Mouse (Mus musculus): Measurements from ENCODE around the gene Map3k14. TPM values are rescaled to one million over a fixed set of nuclear protein-coding genes. Genes with fewer than 3 reads are reported as not detected.
"Not testable (repeated sequence)": the region's sequence is repeated elsewhere in the genome, so short reads cannot be mapped to it uniquely, and the experiment has no call there.

The Map3k14 gene
- polyA plus RNA-seq, 1 experiment from 2014 or later: 4.7 TPM

- WGBS: 88% methylated on average over 19 of the region's 19 CpGs
Measured at GRCm38 (mm10) chr11:103230626-103231025, 36.6 kb downstream of the Map3k14 start.

GRCm38 (mm10) chr11:103229608-103230007, 37.7 kb downstream of the Map3k14 start:
- WGBS: 100% methylated on average over 2 of the region's 2 CpGs
- H3K36me3 ChIP-seq (ENCODE audit: control insufficient read depth, insufficient read depth, low read length): peaks cover 20% of the 10 kb centered on the region; the same call in 1 of the 2 replicates
- H3K4me3 ChIP-seq (ENCODE audit: low read length): no peak overlapping the region
- H3K4me2 ChIP-seq (ENCODE audit: low read length): no peak overlapping the region
- ATAC-seq: no peak
- H3K9me3 ChIP-seq (ENCODE audit: control insufficient read depth, low read length): no peaks in the 10 kb centered on the region
- H3K27ac ChIP-seq (ENCODE audit: low read depth, low read length): no peak overlapping the region
- no peak overlapping the region for H3K9ac ChIP-seq (ENCODE audit: low read depth, low read length)
- H3K4me1 ChIP-seq (ENCODE audit: control insufficient read depth, insufficient read depth, low read depth, low read length): no peaks in the 10 kb centered on the region
- H3K27me3 ChIP-seq (replicated peaks; ENCODE audit: control insufficient read depth, insufficient read depth, low read length): no peaks in the 10 kb centered on the region

More at GRCm38 (mm10) chr11:103230626-103231025, 36.6 kb downstream of the Map3k14 start:
- Histone ChIP-seq H3K4me1 (ENCODE audit: control insufficient read depth, insufficient read depth, low read depth, low read length) (no peaks in the 10 kb centered on the region; the same call in 1 of the 2 replicates), H3K27me3 (replicated peaks; ENCODE audit: control insufficient read depth, insufficient read depth, low read length) (no peaks in the 10 kb centered on the region), H3K4me3 (ENCODE audit: low read length) (no peak overlapping the region), H3K36me3 (ENCODE audit: control insufficient read depth, insufficient read depth, low read length) (peaks cover 16% of the 10 kb centered on the region; the same call in 1 of the 2 replicates), H3K27ac (ENCODE audit: low read depth, low read length) (no peak overlapping the region), H3K9ac (ENCODE audit: low read depth, low read length) (no peak overlapping the region), H3K9me3 (ENCODE audit: control insufficient read depth, low read length) (no peaks in the 10 kb centered on the region), H3K4me2 (ENCODE audit: low read length) (no peak overlapping the region)
- ATAC-seq: no peak; the same call in 1 of the 2 replicates

- Histone ChIP-seq H3K4me2 (ENCODE audit: low read length) (no peak overlapping the region), H3K9me3 (ENCODE audit: control insufficient read depth, low read length) (no peaks in the 10 kb centered on the region), H3K4me1 (ENCODE audit: control insufficient read depth, insufficient read depth, low read depth, low read length) (no peaks in the 10 kb centered on the region), H3K27ac (ENCODE audit: low read depth, low read length) (no peak overlapping the region), H3K9ac (ENCODE audit: low read depth, low read length) (no peak overlapping the region), H3K4me3 (ENCODE audit: low read length) (no peak overlapping the region), H3K36me3 (ENCODE audit: control insufficient read depth, insufficient read depth, low read length) (peaks cover 19% of the 10 kb centered on the region), H3K27me3 (replicated peaks; ENCODE audit: control insufficient read depth, insufficient read depth, low read length) (no peaks in the 10 kb centered on the region)
- 65% methylated on average over 18 of the region's 18 CpGs for WGBS
- no peak for ATAC-seq
Measured at GRCm38 (mm10) chr11:103223951-103224456, 43.3 kb downstream of the Map3k14 start.

- H3K36me3 ChIP-seq (ENCODE audit: control insufficient read depth, insufficient read depth, low read length): peaks cover 19% of the 10 kb centered on the region
- 94% methylated on average over 10 of the region's 10 CpGs for WGBS
- no peak overlapping the region for H3K4me2 ChIP-seq (ENCODE audit: low read length)
- no peak for ATAC-seq
- H3K4me1 ChIP-seq (ENCODE audit: control insufficient read depth, insufficient read depth, low read depth, low read length): peaks cover 2% of the 10 kb centered on the region; the same call in 1 of the 2 replicates
- no peak overlapping the region for H3K9ac ChIP-seq (ENCODE audit: low read depth, low read length)
- H3K4me3 ChIP-seq (ENCODE audit: low read length): no peak overlapping the region
- H3K27me3 ChIP-seq (replicated peaks; ENCODE audit: control insufficient read depth, insufficient read depth, low read length): no peaks in the 10 kb centered on the region
- H3K9me3 ChIP-seq (ENCODE audit: control insufficient read depth, low read length): no peaks in the 10 kb centered on the region
- H3K27ac ChIP-seq (ENCODE audit: low read depth, low read length): no peak overlapping the region
Measured at GRCm38 (mm10) chr11:103223444-103223843, 43.8 kb downstream of the Map3k14 start.

GRCm38 (mm10) chr11:103222718-103223117, 44.6 kb downstream of the Map3k14 start:
- WGBS: 97% methylated on average over 4 of the region's 4 CpGs

GRCm38 (mm10) chr11:103221437-103221836, 45.8 kb downstream of the Map3k14 start:
- Histone ChIP-seq H3K9ac (ENCODE audit: low read depth, low read length) (no peak overlapping the region), H3K9me3 (ENCODE audit: control insufficient read depth, low read length) (no peaks in the 10 kb centered on the region), H3K27me3 (replicated peaks; ENCODE audit: control insufficient read depth, insufficient read depth, low read length) (no peaks in the 10 kb centered on the region), H3K4me3 (ENCODE audit: low read length) (no peak overlapping the region), H3K4me2 (ENCODE audit: low read length) (no peak overlapping the region), H3K4me1 (ENCODE audit: control insufficient read depth, insufficient read depth, low read depth, low read length) (peaks cover 5% of the 10 kb centered on the region; the same call in 1 of the 2 replicates), H3K36me3 (ENCODE audit: control insufficient read depth, insufficient read depth, low read length) (peaks cover 12% of the 10 kb centered on the region), H3K27ac (ENCODE audit: low read depth, low read length) (no peak overlapping the region)
- ATAC-seq: no peak
- WGBS: 93% methylated on average over 6 of the region's 6 CpGs

More at GRCm38 (mm10) chr11:103222718-103223117, 44.6 kb downstream of the Map3k14 start:
- not testable (repeated sequence) for H3K9ac ChIP-seq (ENCODE audit: low read depth, low read length); H3K4me1 ChIP-seq (ENCODE audit: control insufficient read depth, insufficient read depth, low read depth, low read length); H3K4me2 ChIP-seq (ENCODE audit: low read length); H3K27ac ChIP-seq (ENCODE audit: low read depth, low read length); H3K4me3 ChIP-seq (ENCODE audit: low read length); ATAC-seq; H3K27me3 ChIP-seq (replicated peaks; ENCODE audit: control insufficient read depth, insufficient read depth, low read length); H3K9me3 ChIP-seq (ENCODE audit: control insufficient read depth, low read length)
- peaks cover 19% of the 10 kb centered on the region for H3K36me3 ChIP-seq (ENCODE audit: control insufficient read depth, insufficient read depth, low read length)

- Histone ChIP-seq H3K27me3 (replicated peaks; ENCODE audit: control insufficient read depth, insufficient read depth, low read length) (no peaks in the 10 kb centered on the region), H3K9me3 (ENCODE audit: control insufficient read depth, low read length) (no peaks in the 10 kb centered on the region), H3K27ac (ENCODE audit: low read depth, low read length) (no peak overlapping the region), H3K4me2 (ENCODE audit: low read length) (no peak overlapping the region), H3K4me1 (ENCODE audit: control insufficient read depth, insufficient read depth, low read depth, low read length) (peaks cover 5% of the 10 kb centered on the region; the same call in 1 of the 2 replicates), H3K9ac (ENCODE audit: low read depth, low read length) (no peak overlapping the region), H3K4me3 (ENCODE audit: low read length) (no peak overlapping the region), H3K36me3 (ENCODE audit: control insufficient read depth, insufficient read depth, low read length) (peaks cover 5% of the 10 kb centered on the region)
- no peak for ATAC-seq
- 84% methylated on average over 4 of the region's 4 CpGs for WGBS
Measured at GRCm38 (mm10) chr11:103219995-103220394, 47.3 kb downstream of the Map3k14 start.

- no peak overlapping the region for H3K4me2 ChIP-seq (ENCODE audit: low read length)
- no peaks in the 10 kb centered on the region for H3K27me3 ChIP-seq (replicated peaks; ENCODE audit: control insufficient read depth, insufficient read depth, low read length)
- 94% methylated on average over 5 of the region's 5 CpGs for WGBS
Measured at GRCm38 (mm10) chr11:103219259-103219658, 48.0 kb downstream of the Map3k14 start.

GRCm38 (mm10) chr11:103218517-103218901, 48.8 kb downstream of the Map3k14 start:
- Histone ChIP-seq H3K27ac (ENCODE audit: low read depth, low read length) (peak overlapping the region; percentile 73), H3K4me1 (ENCODE audit: control insufficient read depth, insufficient read depth, low read depth, low read length) (peaks cover 5% of the 10 kb centered on the region; the same call in 1 of the 2 replicates), H3K9me3 (ENCODE audit: control insufficient read depth, low read length) (no peaks in the 10 kb centered on the region), H3K27me3 (replicated peaks; ENCODE audit: control insufficient read depth, insufficient read depth, low read length) (no peaks in the 10 kb centered on the region), H3K4me2 (ENCODE audit: low read length) (peak overlapping the region; percentile 96), H3K4me3 (ENCODE audit: low read length) (peak overlapping the region; percentile 57), H3K9ac (ENCODE audit: low read depth, low read length) (peak overlapping the region; percentile 76), H3K36me3 (ENCODE audit: control insufficient read depth, insufficient read depth, low read length) (peaks cover 4% of the 10 kb centered on the region)
- WGBS: 31% methylated on average over 6 of the region's 6 CpGs
- peak; percentile 51 for ATAC-seq

More at GRCm38 (mm10) chr11:103219259-103219658, 48.0 kb downstream of the Map3k14 start:
- Histone ChIP-seq H3K9ac (ENCODE audit: low read depth, low read length) (no peak overlapping the region), H3K27ac (ENCODE audit: low read depth, low read length) (no peak overlapping the region), H3K4me1 (ENCODE audit: control insufficient read depth, insufficient read depth, low read depth, low read length) (peaks cover 5% of the 10 kb centered on the region; the same call in 1 of the 2 replicates), H3K4me3 (ENCODE audit: low read length) (no peak overlapping the region), H3K36me3 (ENCODE audit: control insufficient read depth, insufficient read depth, low read length) (peaks cover 5% of the 10 kb centered on the region), H3K9me3 (ENCODE audit: control insufficient read depth, low read length) (no peaks in the 10 kb centered on the region)
- no peak for ATAC-seq

Measured in hindbrain, embryonic 16.5 days (tissue).